Mouse (Mus musculus): ENCODE data around the gene Selenbp1. TPM values are rescaled to one million over a fixed set of nuclear protein-coding genes. Genes with fewer than 3 reads are reported as not detected.

The Selenbp1 gene
- total RNA-seq, 2 experiments from 2014 or later: 4.8 to 5.2 TPM

DNA sequence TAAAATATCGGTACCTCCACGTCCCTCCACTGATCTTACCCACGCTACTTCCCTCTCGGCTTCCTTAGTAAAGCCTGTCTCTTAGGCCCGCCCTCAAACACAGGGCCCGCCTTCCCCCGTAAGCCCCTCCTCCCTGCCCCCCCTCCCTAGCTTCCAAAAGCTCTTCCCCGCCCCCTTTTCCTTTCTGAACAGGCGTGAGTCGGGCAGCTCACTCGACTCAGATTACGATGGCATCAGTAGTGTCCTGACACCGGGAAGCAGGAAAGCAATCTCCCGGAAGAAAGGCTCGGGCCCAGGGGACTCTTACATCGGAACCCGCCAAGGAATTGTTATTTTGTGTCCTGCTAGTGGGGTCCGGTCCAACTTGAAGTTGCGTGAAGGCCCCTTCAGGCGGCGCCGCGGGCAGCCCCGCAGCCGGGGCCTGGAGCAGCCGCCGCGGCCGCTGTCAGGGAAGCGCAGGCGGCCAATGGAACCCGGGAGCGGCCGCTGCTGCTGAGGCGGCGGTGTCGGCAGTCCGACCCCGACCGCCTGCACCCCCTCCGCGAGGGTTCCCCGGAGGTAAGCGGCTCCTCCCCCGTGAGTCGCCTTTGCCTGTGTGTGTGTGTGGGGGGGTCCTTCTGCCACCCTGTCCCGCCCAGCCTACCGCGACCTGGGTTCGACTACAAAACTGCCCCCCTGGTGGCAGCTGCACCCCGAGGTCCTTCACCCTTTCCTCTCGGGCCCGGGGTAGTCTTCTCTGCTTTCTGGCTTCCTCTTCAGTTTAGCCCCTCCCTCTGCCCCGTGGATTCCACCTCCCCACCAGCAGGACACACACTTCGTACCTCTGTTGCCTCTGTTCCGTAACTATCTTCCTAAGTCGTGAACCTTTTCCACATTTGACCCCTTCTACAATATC lies 41.9 kb downstream of the Selenbp1 start, which contains the start of gene Pi4kb:
Pi4kb (plus strand) TSS at position 204 of the 895 bp plus-strand sequence.
- peak; percentile 84 to 87 for DNase-seq (ENCODE audit: low spot score in 2 of 2)

DNA sequence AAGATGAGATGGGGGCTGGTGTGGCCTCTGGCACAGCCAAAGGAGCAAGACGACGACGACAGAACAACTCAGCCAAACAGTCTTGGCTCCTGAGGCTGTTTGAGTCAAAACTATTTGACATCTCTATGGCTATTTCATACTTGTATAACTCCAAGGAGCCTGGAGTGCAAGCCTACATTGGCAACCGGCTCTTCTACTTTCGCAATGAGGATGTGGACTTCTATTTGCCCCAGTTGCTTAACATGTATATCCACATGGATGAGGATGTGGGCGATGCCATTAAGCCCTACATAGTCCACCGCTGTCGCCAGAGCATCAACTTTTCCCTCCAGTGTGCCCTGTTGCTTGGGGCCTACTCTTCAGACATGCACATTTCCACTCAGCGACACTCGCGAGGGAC lies 51.5 kb downstream of the Selenbp1 start:
- no peak for DNase-seq (ENCODE audit: low spot score in 2 of 2)

- no peak for DNase-seq (ENCODE audit: low spot score in 2 of 2)
These were observed 52.7 kb downstream of the Selenbp1 start for GRCm38 (mm10) chr3:94985513-94985912.

DNA sequence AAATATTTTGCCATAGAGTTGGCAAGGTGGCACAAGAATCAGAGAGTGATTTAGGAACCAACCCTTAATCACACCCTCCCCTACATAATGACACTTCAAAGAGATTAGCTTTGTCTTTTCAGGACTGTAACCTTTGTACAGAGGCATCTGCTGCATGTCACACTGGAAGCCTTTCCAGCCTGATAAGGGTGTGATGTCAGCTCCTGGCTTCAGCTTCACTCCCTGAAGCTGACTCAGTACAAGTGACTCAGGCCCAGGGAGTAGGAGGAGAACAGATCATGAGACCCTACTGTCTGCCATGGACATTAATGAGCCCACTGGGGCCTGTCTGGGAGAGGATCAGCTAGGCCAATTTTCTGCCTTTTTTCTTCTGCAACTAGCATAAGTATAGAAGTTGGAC lies 54.7 kb downstream of the Selenbp1 start:
- no peak for DNase-seq (ENCODE audit: low spot score in 2 of 2)

GRCm38 (mm10) chr3:94989159-94989761 lies 56.4 kb downstream of the Selenbp1 start:
- no peak for DNase-seq (ENCODE audit: low spot score in 2 of 2)

Other genes with a start within 250 kb of the Selenbp1 start
- not detected for gene Selenbp2, start 239.5 kb upstream of the Selenbp1 start, total RNA-seq (2021)
- gene Cgn, start 146.6 kb upstream of the Selenbp1 start, total RNA-seq (2021): 1 to 10 TPM; 6.3 to 8.6 TPM
- 10 to 100 TPM; 56.0 to 57.3 TPM for gene Pogz, start 95.5 kb upstream of the Selenbp1 start, total RNA-seq (2021)
- gene Psmb4, start 46.1 kb upstream of the Selenbp1 start, total RNA-seq (2021): 100 to 1,000 TPM; 289 to 312 TPM
- 10 to 100 TPM; 20.1 to 21.3 TPM for gene Rfx5, start 21.0 kb downstream of the Selenbp1 start, total RNA-seq (2021)
- gene Pi4kb, start 41.7 kb downstream of the Selenbp1 start, total RNA-seq (2021): 10 to 100 TPM; 46.5 to 50.7 TPM
- 10 to 100 TPM; 26.4 to 30.8 TPM for gene Zfp687, start 82.4 kb downstream of the Selenbp1 start, total RNA-seq (2021)
- gene Psmd4, start 109.6 kb downstream of the Selenbp1 start, total RNA-seq (2021): 100 to 1,000 TPM; 160 to 174 TPM
- gene Pip5k1a, start 173.9 kb downstream of the Selenbp1 start, total RNA-seq (2021): 10 to 100 TPM; 34.5 to 41.9 TPM
- 10 to 100 TPM; 44.4 to 47.7 TPM for gene Vps72, start 178.0 kb downstream of the Selenbp1 start, total RNA-seq (2021)
- under 1 TPM in 1 of 2 experiments, not detected in 1; 0.85 TPM for gene Tmod4, start 191.4 kb downstream of the Selenbp1 start, total RNA-seq (2021)
- gene Scnm1, start 201.0 kb downstream of the Selenbp1 start, total RNA-seq (2021): 10 to 100 TPM; 37.5 to 41.8 TPM
- 10 to 100 TPM; 22.4 to 24.6 TPM for gene Lysmd1, start 201.0 kb downstream of the Selenbp1 start, total RNA-seq (2021)
- 1 to 10 TPM; 3.0 TPM for gene Tnfaip8l2, start 209.3 kb downstream of the Selenbp1 start, total RNA-seq (2021)
- gene Sema6c, start 227.4 kb downstream of the Selenbp1 start, total RNA-seq (2021): 10 to 100 TPM; 71.4 to 75.0 TPM